Mouse (Mus musculus): ENCODE data around the gene Stxbp3.

Gene Stxbp3

GRCm38 (mm10) chr3:108795554-108796299 is 44.6 kb downstream of the Stxbp3 start:
- no peak for DNase-seq

GRCm38 (mm10) chr3:108794780-108795179 is 45.5 kb downstream of the Stxbp3 start:
- DNase-seq = no peak

GRCm38 (mm10) chr3:108792420-108792819 is 47.9 kb downstream of the Stxbp3 start:
- DNase-seq = no peak

GRCm38 (mm10) chr3:108791054-108791706 is 49.1 kb downstream of the Stxbp3 start:
- DNase-seq = no peak

- DNase-seq = no peak
These were observed 49.8 kb downstream of the Stxbp3 start for GRCm38 (mm10) chr3:108790499-108790898.

GRCm38 (mm10) chr3:108789299-108789698 is 51.0 kb downstream of the Stxbp3 start:
- DNase-seq = no peak

GRCm38 (mm10) chr3:108788455-108788794 is 51.9 kb downstream of the Stxbp3 start:
- no peak for DNase-seq

GRCm38 (mm10) chr3:108787754-108788454 is 52.4 kb downstream of the Stxbp3 start:
- DNase-seq = no peak

GRCm38 (mm10) chr3:108786520-108786919 is 53.8 kb downstream of the Stxbp3 start:
- DNase-seq = no peak

- DNase-seq = no peak
These were observed 57.9 kb downstream of the Stxbp3 start for GRCm38 (mm10) chr3:108782364-108782895.

GRCm38 (mm10) chr3:108781884-108782270 is 58.4 kb downstream of the Stxbp3 start:
- DNase-seq = no peak

GRCm38 (mm10) chr3:108781238-108781883 is 59.0 kb downstream of the Stxbp3 start:
- no peak for DNase-seq

GRCm38 (mm10) chr3:108778761-108779540 is 61.4 kb downstream of the Stxbp3 start:
- no peak for DNase-seq

GRCm38 (mm10) chr3:108772811-108773210 is 67.5 kb downstream of the Stxbp3 start:
- no peak for DNase-seq

GRCm38 (mm10) chr3:108772211-108772610 is 68.1 kb downstream of the Stxbp3 start:
- no peak for DNase-seq

- DNase-seq = peak; percentile 65 to 68
These were observed 69.5 kb downstream of the Stxbp3 start for GRCm38 (mm10) chr3:108770725-108771368.

GRCm38 (mm10) chr3:108769547-108769946 is 70.8 kb downstream of the Stxbp3 start:
- DNase-seq = no peak

GRCm38 (mm10) chr3:108767416-108767815 is 72.9 kb downstream of the Stxbp3 start:
- no peak for DNase-seq

- DNase-seq = no peak
These were observed 73.4 kb downstream of the Stxbp3 start for GRCm38 (mm10) chr3:108766943-108767342.

- DNase-seq = no peak
These were observed 74.8 kb downstream of the Stxbp3 start for GRCm38 (mm10) chr3:108765476-108765875.

- DNase-seq = peak; percentile 16 to 37
These were observed 75.3 kb downstream of the Stxbp3 start for GRCm38 (mm10) chr3:108764976-108765375.

- DNase-seq = no peak
These were observed 76.6 kb downstream of the Stxbp3 start for GRCm38 (mm10) chr3:108763691-108764090.

All from cerebellum, postnatal 14 days (tissue).